Mouse (Mus musculus): ENCODE measurements around the gene Defb23. TPM values are rescaled to one million over a fixed set of nuclear protein-coding genes. Genes with fewer than 3 reads are reported as not detected.

Defb23 gene
- total and polyA plus RNA-seq, 3 experiments = not detected

- Histone ChIP-seq H3K4me3 (no peak overlapping the region), H3K79me2 (replicated peaks; ENCODE audit: control insufficient read depth, insufficient read depth, low read length) (no peaks in the 10 kb centered on the region), H3K36me3 (ENCODE audit: control insufficient read depth, insufficient read depth, low read length) (no peaks in the 10 kb centered on the region), H3K4me1 (ENCODE audit: control insufficient read depth, insufficient read depth, low read length) (peaks cover 10% of the 10 kb centered on the region), H3K27ac (no peak overlapping the region), H3K27me3 (ENCODE audit: control insufficient read depth, insufficient read depth, low read length) (no peaks in the 10 kb centered on the region), H3K9ac (ENCODE audit: low read depth, low read length) (no peak overlapping the region)
- intact Hi-C loops (cut with DNase I) = no loop called here
- 76% methylated on average over 6 of the region's 6 CpGs for WGBS
- DNase-seq = no peak
- TF ChIP-seq POLR2A (IDR thresholded peaks at IDR 0.05; ENCODE audit: insufficient read depth, low read depth, low read length) = no peak
- TF ChIP-seq CTCF (IDR thresholded peaks at IDR 0.05) = no peak
These were observed 54.6 kb downstream of the Defb23 start for GRCm38 (mm10) chr2:152409781-152410180.

Other genes with a start within 250 kb of the Defb23 start
- 10 to 100 TPM; 89.0 to 94.1 TPM for gene Csnk2a1, start 237.8 kb downstream of the Defb23 start, total RNA-seq (2021)
- gene Csnk2a1, start 237.8 kb downstream of the Defb23 start, polyA plus RNA-seq (2012; rRNA removed) = 40.7 and 74.9 TPM in 2 replicates
- gene Tbc1d20, start 170.8 kb downstream of the Defb23 start, total RNA-seq (2021) = 10 to 100 TPM; 39.0 to 46.5 TPM
- gene Tbc1d20, start 170.8 kb downstream of the Defb23 start, polyA plus RNA-seq (2012; rRNA removed) = 43.1 and 60.1 TPM in 2 replicates
- 10 to 100 TPM; 44.3 to 45.2 TPM for gene Rbck1, start 132.0 kb downstream of the Defb23 start, total RNA-seq (2021)
- gene Rbck1, start 132.0 kb downstream of the Defb23 start, polyA plus RNA-seq (2012; rRNA removed) = 107 and 128 TPM in 2 replicates
- gene Trib3, start 120.6 kb downstream of the Defb23 start, total RNA-seq (2021) = 1 to 10 TPM; 2.4 to 3.6 TPM
- 2.3 and 3.3 TPM in 2 replicates for gene Trib3, start 120.6 kb downstream of the Defb23 start, polyA plus RNA-seq (2012; rRNA removed)
- gene Nrsn2, start 88.0 kb downstream of the Defb23 start, total RNA-seq (2021) = not detected
- gene Nrsn2, start 88.0 kb downstream of the Defb23 start, polyA plus RNA-seq (2012; rRNA removed) = 0.31 TPM in 1 of 2 replicates, not detected in the other
- gene Sox12, start 66.6 kb downstream of the Defb23 start, total RNA-seq (2021) = 1 to 10 TPM; 6.9 to 8.3 TPM
- 7.6 and 8.8 TPM in 2 replicates for gene Sox12, start 66.6 kb downstream of the Defb23 start, polyA plus RNA-seq (2012; rRNA removed)
- gene Zcchc3, start 49.6 kb downstream of the Defb23 start, total RNA-seq (2021) = 1 to 10 TPM; 6.7 to 9.1 TPM
- gene Zcchc3, start 49.6 kb downstream of the Defb23 start, polyA plus RNA-seq (2012; rRNA removed) = 4.0 and 5.5 TPM in 2 replicates
- gene 6820408C15Rik, start 49.0 kb downstream of the Defb23 start, total RNA-seq (2021) = 1 to 10 TPM; 1.5 to 2.4 TPM
- gene 6820408C15Rik, start 49.0 kb downstream of the Defb23 start, polyA plus RNA-seq (2012; rRNA removed) = 2.5 and 4.0 TPM in 2 replicates
- not detected for gene Defb20, start 12.4 kb upstream of the Defb23 start, total RNA-seq (2021)
- not detected in 2 replicates for gene Defb20, start 12.4 kb upstream of the Defb23 start, polyA plus RNA-seq (2012; rRNA removed)
- gene Defb22, start 25.5 kb upstream of the Defb23 start, total RNA-seq (2021) = not detected
- not detected in 2 replicates for gene Defb22, start 25.5 kb upstream of the Defb23 start, polyA plus RNA-seq (2012; rRNA removed)
- not detected for gene Defb26, start 47.1 kb upstream of the Defb23 start, total RNA-seq (2021)
- gene Defb26, start 47.1 kb upstream of the Defb23 start, polyA plus RNA-seq (2012; rRNA removed) = not detected in 2 replicates
- gene Defb28, start 53.6 kb upstream of the Defb23 start, total RNA-seq (2021) = not detected
- not detected in 2 replicates for gene Defb28, start 53.6 kb upstream of the Defb23 start, polyA plus RNA-seq (2012; rRNA removed)
- gene Defb29, start 75.5 kb upstream of the Defb23 start, total RNA-seq (2021) = not detected
- not detected in 2 replicates for gene Defb29, start 75.5 kb upstream of the Defb23 start, polyA plus RNA-seq (2012; rRNA removed)
- not detected for gene Gm17416, start 104.7 kb upstream of the Defb23 start, total RNA-seq (2021)
- not detected in 2 replicates for gene Gm17416, start 104.7 kb upstream of the Defb23 start, polyA plus RNA-seq (2012; rRNA removed)
- gene Defb21, start 108.1 kb upstream of the Defb23 start, total RNA-seq (2021) = not detected
- gene Defb21, start 108.1 kb upstream of the Defb23 start, polyA plus RNA-seq (2012; rRNA removed) = not detected in 2 replicates
- gene Defb19, start 115.7 kb upstream of the Defb23 start, total RNA-seq (2021) = not detected
- 0.43 and 0.97 TPM in 2 replicates for gene Defb19, start 115.7 kb upstream of the Defb23 start, polyA plus RNA-seq (2012; rRNA removed)
- gene Defb45, start 134.8 kb upstream of the Defb23 start, total RNA-seq (2021) = not detected
- gene Defb45, start 134.8 kb upstream of the Defb23 start, polyA plus RNA-seq (2012; rRNA removed) = not detected in 2 replicates
- not detected for gene Defb36, start 139.7 kb upstream of the Defb23 start, total RNA-seq (2021)
- gene Defb36, start 139.7 kb upstream of the Defb23 start, polyA plus RNA-seq (2012; rRNA removed) = not detected in 2 replicates
- not detected for gene Defb25, start 158.4 kb upstream of the Defb23 start, total RNA-seq (2021)
- gene Defb25, start 158.4 kb upstream of the Defb23 start, polyA plus RNA-seq (2012; rRNA removed) = not detected in 2 replicates
- 1 to 10 TPM; 5.8 to 7.1 TPM for gene Rem1, start 162.3 kb upstream of the Defb23 start, total RNA-seq (2021)
- gene Rem1, start 162.3 kb upstream of the Defb23 start, polyA plus RNA-seq (2012; rRNA removed) = 5.6 and 7.1 TPM in 2 replicates
- 10 to 100 TPM; 33.9 to 37.6 TPM for gene H13, start 204.8 kb upstream of the Defb23 start, total RNA-seq (2021)
- 42.9 and 43.5 TPM in 2 replicates for gene H13, start 204.8 kb upstream of the Defb23 start, polyA plus RNA-seq (2012; rRNA removed)
- gene Mcts2, start 222.4 kb upstream of the Defb23 start, total RNA-seq (2021) = 10 to 100 TPM; 14.8 to 18.2 TPM
- 8.6 and 12.1 TPM in 2 replicates for gene Mcts2, start 222.4 kb upstream of the Defb23 start, polyA plus RNA-seq (2012; rRNA removed)